In genomic region chr7:127388201-127388600, GRCm38 (mm10) we compare ENCODE assay signal across 1 mouse cellular context. TPM values are rescaled to one million over a fixed set of nuclear protein-coding genes. Genes with fewer than 3 reads are reported as not detected.
"Had no signal": no experiment of that assay in that cellular context is flagged by ENCODE, and none has a peak within 500 bp of the region (broad histone marks: within the 10 kb centered on the region; RNA-seq: fewer than 3 reads in every experiment).

No protein-coding gene starts in this region.

RNA-seq across cellular contexts. Expression of gene E430018J23Rik, which starts 5.2 kb away (rescaled TPM):
- polyA plus RNA-seq: erythroblast, embryonic 14.5 days had no signal

RNA-seq across cellular contexts. Expression of gene Zfp764, which starts 18.4 kb away (rescaled TPM):
- polyA plus RNA-seq: erythroblast, embryonic 14.5 days had no signal
